Mouse (Mus musculus) heart, adult 8-10 months (tissue): ENCODE results near the gene Olfr691. TPM values are rescaled to one million over a fixed set of nuclear protein-coding genes. Genes with fewer than 3 reads are reported as not detected.

Experiments used
- total RNA-seq, 4 experiments: library from RNA; stranded (reverse); gene quantifications; 2 replicates each; pipeline ENCODE4 v1.2.4; 2022

Gene Olfr691
- total RNA-seq, 4 experiments from 2014 or later = not detected

Other genes with a start within 250 kb of the Olfr691 start
- not detected for gene Olfr680-ps1, start 249.5 kb downstream of the Olfr691 start, total RNA-seq
- gene Olfr681, start 225.4 kb downstream of the Olfr691 start, total RNA-seq = not detected
- not detected for gene Olfr683, start 195.3 kb downstream of the Olfr691 start, total RNA-seq
- gene Olfr684, start 178.6 kb downstream of the Olfr691 start, total RNA-seq = not detected
- gene Olfr685, start 156.3 kb downstream of the Olfr691 start, total RNA-seq = not detected
- not detected for gene Olfr686, start 134.8 kb downstream of the Olfr691 start, total RNA-seq
- not detected for gene Olfr688, start 54.2 kb downstream of the Olfr691 start, total RNA-seq
- not detected for gene Olfr689, start 31.1 kb downstream of the Olfr691 start, total RNA-seq
- gene Olfr690, start 8.2 kb downstream of the Olfr691 start, total RNA-seq = under 1 TPM in 1 of 4 experiments, not detected in 3; 0.12 TPM
- not detected for gene Olfr692, start 26.0 kb upstream of the Olfr691 start, total RNA-seq
- gene Gm5901, start 32.8 kb upstream of the Olfr691 start, total RNA-seq = not detected
- gene Fam160a2, start 57.8 kb upstream of the Olfr691 start, total RNA-seq = 10 to 100 TPM; 16.5 to 20.9 (median 18.3) TPM
- gene Cnga4, start 62.3 kb upstream of the Olfr691 start, total RNA-seq = not detected
- gene Cckbr, start 83.5 kb upstream of the Olfr691 start, total RNA-seq = not detected
- 10 to 100 TPM; 15.1 to 19.7 (median 17.4) TPM for gene Cavin3, start 140.0 kb upstream of the Olfr691 start, total RNA-seq
- gene Smpd1, start 212.1 kb upstream of the Olfr691 start, total RNA-seq = 100 to 1,000 TPM; 168 to 182 (median 178) TPM
- 100 to 1,000 TPM; 118 to 143 (median 136) TPM for gene Apbb1, start 239.4 kb upstream of the Olfr691 start, total RNA-seq